Mouse (Mus musculus) MEL (cell line): ENCODE measurements at regions not wholly inside any gene's neighbourhood (a gene's known extent, or its start where the extent isn't known, plus 50 kb on each side); places are given as distances from the start of the nearest gene placed in this dataset.

Experiments
- DNase-seq: peaks from one replicate; pipeline ENCODE4 v3.0.0; 2011; ENCODE audit warnings: low read depth, low spot score
- H3K27ac ChIP-seq: 2 replicates; pipeline ENCODE4 v1.5.1; 2012; ENCODE audit warnings: low read depth, mild to moderate bottlenecking, control low read depth, low read length, moderate library complexity; ENCODE audit not compliant: control insufficient read depth
- H3K27me3 ChIP-seq, 2 experiments: fragments of 150-350 bp in 1 of 2; sonication (generic) in 1 of 2; 2 replicates each; pipeline ENCODE4 v1.6.1; 2012; ENCODE audit warnings: low read length in 2 of 2, mild to moderate bottlenecking in 2 of 2, improper control_type of control experiment in 1 of 2, moderate library complexity in 1 of 2; ENCODE audit not compliant: insufficient read depth in 2 of 2, control insufficient read depth in 1 of 2
- H3K36me3 ChIP-seq, 2 experiments: 2 replicates each; pipeline ENCODE4 v1.6.1; 2012 to 2014; ENCODE audit warnings: low read length in 2 of 2, improper control_type of control experiment in 1 of 2, inconsistent platforms in 1 of 2, mild to moderate bottlenecking in 1 of 2; ENCODE audit not compliant: insufficient read depth in 2 of 2, control insufficient read depth in 1 of 2
- H3K4me1 ChIP-seq, 2 experiments: fragments of 150-350 bp in 1 of 2; sonication (generic) in 1 of 2; 2 replicates each; pipeline ENCODE4 v1.6.1; 2012; ENCODE audit warnings: low read length in 2 of 2, improper control_type of control experiment in 1 of 2, mild to moderate bottlenecking in 1 of 2; ENCODE audit not compliant: insufficient read depth in 2 of 2, control insufficient read depth in 1 of 2
- H3K4me3 ChIP-seq, 2 experiments: fragments of 150-350 bp in 1 of 2; sonication (generic) in 1 of 2; 2 replicates each; pipeline ENCODE4 v1.5.1; 2012; ENCODE audit warnings: low read depth in 2 of 2, low read length in 2 of 2, mild to moderate bottlenecking in 2 of 2, moderate library complexity in 2 of 2, control low read depth in 1 of 2, improper control_type of control experiment in 1 of 2; ENCODE audit not compliant: control insufficient read depth in 1 of 2, insufficient read depth in 1 of 2
- H3K79me2 ChIP-seq: 2 replicates; pipeline ENCODE4 v1.6.1; 2012; ENCODE audit warnings: mild to moderate bottlenecking, low read length, moderate library complexity; ENCODE audit not compliant: control insufficient read depth, poor library complexity, insufficient read depth
- H3K9ac ChIP-seq: 2 replicates; pipeline ENCODE4 v1.6.1; 2012; ENCODE audit warnings: low read depth, mild to moderate bottlenecking, control low read depth, low read length, moderate library complexity; ENCODE audit not compliant: control insufficient read depth, poor library complexity, severe bottlenecking
- H3K9me3 ChIP-seq: fragments of 150-350 bp; sonication (generic); replicated peaks from 2 replicates; pipeline ENCODE4 v1.6.1; 2012; ENCODE audit warnings: mild to moderate bottlenecking, low read length, improper control_type of control experiment, moderate library complexity; ENCODE audit not compliant: insufficient read depth
- CHD1 ChIP-seq: IDR thresholded peaks from 2 replicates; pipeline ENCODE4 v1.6.1; 2012; ENCODE audit warnings: low read depth, mild to moderate bottlenecking, inconsistent platforms, low read length, improper control_type of control experiment
- CHD2 ChIP-seq: IDR thresholded peaks from 2 replicates; pipeline ENCODE4 v1.6.1; 2011; ENCODE audit warnings: low read length, improper control_type of control experiment
- CTCF ChIP-seq, 3 experiments: IDR thresholded peaks in 2 of 3; conservative IDR thresholded peaks in 1 of 3; 2 replicates each; pipeline ENCODE4 v1.5.1; 2011 to 2012; ENCODE audit warnings: low read length in 3 of 3, low read depth in 2 of 3, mild to moderate bottlenecking in 2 of 3, improper control_type of control experiment in 1 of 3, inconsistent platforms in 1 of 3, mixed read lengths in 1 of 3, moderate library complexity in 1 of 3; ENCODE audit not compliant: control insufficient read depth in 1 of 3, insufficient read depth in 1 of 3, poor library complexity in 1 of 3, severe bottlenecking in 1 of 3
- ELF1 ChIP-seq: IDR thresholded peaks from 2 replicates; pipeline ENCODE4 v1.6.1; 2014; ENCODE audit warnings: low read depth, mild to moderate bottlenecking, inconsistent platforms, low read length, improper control_type of control experiment, moderate library complexity
- ETS1 ChIP-seq: IDR thresholded peaks from 2 replicates; pipeline ENCODE4 v1.6.1; 2012; ENCODE audit warnings: low read depth, mild to moderate bottlenecking, inconsistent platforms, low read length, improper control_type of control experiment, moderate library complexity
- GABPA ChIP-seq: IDR thresholded peaks from 2 replicates; pipeline ENCODE4 v1.6.1; 2012; ENCODE audit warnings: low read depth, mild to moderate bottlenecking, inconsistent platforms, low read length, improper control_type of control experiment, moderate library complexity
- GATA1 ChIP-seq: IDR thresholded peaks from 2 replicates; pipeline ENCODE4 v1.6.1; 2011; ENCODE audit warnings: low read depth, low read length, improper control_type of control experiment
- HCFC1 ChIP-seq: IDR thresholded peaks from 2 replicates; pipeline ENCODE4 v1.6.1; 2012; ENCODE audit warnings: low read depth, mild to moderate bottlenecking, inconsistent platforms, low read length, improper control_type of control experiment, moderate library complexity
- JUND ChIP-seq: IDR thresholded peaks from 2 replicates; pipeline ENCODE4 v1.6.1; 2011; ENCODE audit warnings: low read depth, mild to moderate bottlenecking, improper control_type of control experiment, low read length
- KAT2A ChIP-seq: conservative IDR thresholded peaks from 2 replicates; pipeline ENCODE4 v1.6.1; 2012; ENCODE audit warnings: low read depth, low read length, improper control_type of control experiment, inconsistent platforms
- MAZ ChIP-seq: IDR thresholded peaks from 2 replicates; pipeline ENCODE4 v1.6.1; 2012; ENCODE audit warnings: low read depth, mild to moderate bottlenecking, inconsistent platforms, low read length, improper control_type of control experiment
- MEF2A ChIP-seq: IDR thresholded peaks from 2 replicates; pipeline ENCODE4 v1.6.1; 2014; ENCODE audit warnings: low read depth, mild to moderate bottlenecking, inconsistent platforms, low read length, improper control_type of control experiment; ENCODE audit not compliant: poor library complexity, insufficient replicate concordance, severe bottlenecking; ENCODE audit errors: extremely low read depth
- MYB ChIP-seq: IDR thresholded peaks from 2 replicates; pipeline ENCODE4 v1.6.1; 2011; ENCODE audit warnings: mild to moderate bottlenecking, low read depth, low read length, improper control_type of control experiment
- MYC ChIP-seq: IDR thresholded peaks from 2 replicates; pipeline ENCODE4 v1.6.1; 2011; ENCODE audit warnings: low read depth, mild to moderate bottlenecking, low read length, improper control_type of control experiment, moderate library complexity
- NELFE ChIP-seq: IDR thresholded peaks from 2 replicates; pipeline ENCODE4 v1.6.1; 2011; ENCODE audit warnings: low read depth, low read length, improper control_type of control experiment
- POLR2A ChIP-seq, 2 experiments: IDR thresholded peaks; 2 replicates each; pipeline ENCODE4 v1.6.1; 2011 to 2012; ENCODE audit warnings: low read length in 2 of 2, mild to moderate bottlenecking in 2 of 2, control low read depth in 1 of 2, improper control_type of control experiment in 1 of 2, low read depth in 1 of 2, moderate library complexity in 1 of 2; ENCODE audit not compliant: control insufficient read depth in 1 of 2, insufficient read depth in 1 of 2, poor library complexity in 1 of 2
- POLR2AphosphoS2 ChIP-seq: IDR thresholded peaks from 2 replicates; pipeline ENCODE4 v1.6.1; 2011; ENCODE audit warnings: low read length, improper control_type of control experiment
- POLR2AphosphoS5 ChIP-seq: IDR thresholded peaks from 2 replicates; pipeline ENCODE4 v1.6.1; 2012; ENCODE audit warnings: low read depth, borderline replicate concordance, mild to moderate bottlenecking, inconsistent platforms, low read length, moderate library complexity, mixed read lengths
- RAD21 ChIP-seq: IDR thresholded peaks from 2 replicates; pipeline ENCODE4 v1.6.1; 2011; ENCODE audit warnings: mild to moderate bottlenecking, low read depth, low read length, improper control_type of control experiment
- RCOR1 ChIP-seq: IDR thresholded peaks from 2 replicates; pipeline ENCODE4 v1.6.1; 2012; ENCODE audit warnings: low read depth, mild to moderate bottlenecking, inconsistent platforms, low read length, improper control_type of control experiment
- SIN3A ChIP-seq: IDR thresholded peaks from 2 replicates; pipeline ENCODE4 v1.6.1; 2012; ENCODE audit warnings: low read length, improper control_type of control experiment, inconsistent platforms
- TCF12 ChIP-seq: IDR thresholded peaks from 2 replicates; pipeline ENCODE4 v1.6.1; 2014; ENCODE audit warnings: low read depth, mild to moderate bottlenecking, inconsistent platforms, low read length, improper control_type of control experiment, moderate library complexity
- UBTF ChIP-seq: IDR thresholded peaks from 2 replicates; pipeline ENCODE4 v1.6.1; 2012; ENCODE audit warnings: low read depth, mild to moderate bottlenecking, inconsistent platforms, low read length, improper control_type of control experiment, moderate library complexity, borderline replicate concordance; ENCODE audit not compliant: insufficient read depth
- USF1 ChIP-seq: IDR thresholded peaks from 2 replicates; pipeline ENCODE4 v1.6.1; 2014; ENCODE audit warnings: low read depth, mild to moderate bottlenecking, inconsistent platforms, low read length, improper control_type of control experiment, moderate library complexity
- ZC3H11A ChIP-seq: IDR thresholded peaks from 2 replicates; pipeline ENCODE4 v1.6.1; 2012; ENCODE audit warnings: low read depth, mild to moderate bottlenecking, inconsistent platforms, low read length, improper control_type of control experiment
- ZKSCAN1 ChIP-seq: IDR thresholded peaks from 2 replicates; pipeline ENCODE4 v1.6.1; 2012; ENCODE audit warnings: low read depth, mild to moderate bottlenecking, inconsistent platforms, low read length, improper control_type of control experiment, moderate library complexity
- ZMIZ1 ChIP-seq: IDR thresholded peaks from 2 replicates; pipeline ENCODE4 v1.6.1; 2012; ENCODE audit warnings: low read depth, mild to moderate bottlenecking, inconsistent platforms, low read length, improper control_type of control experiment, moderate library complexity
- ZNF384 ChIP-seq: IDR thresholded peaks from 2 replicates; pipeline ENCODE4 v1.6.1; 2012; ENCODE audit warnings: low read depth, mild to moderate bottlenecking, inconsistent platforms, low read length, improper control_type of control experiment

- Histone ChIP-seq H3K9ac (no peak overlapping the region), H3K27ac (no peak overlapping the region), H3K9me3 (no peaks in the 10 kb centered on the region), H3K4me3 (no peak overlapping the region), H3K4me1 (no peaks in the 10 kb centered on the region), H3K79me2 (no peaks in the 10 kb centered on the region), H3K36me3 (no peaks in the 10 kb centered on the region), H3K27me3 (no peaks in the 10 kb centered on the region)
- no peak for DNase-seq
- no peak for TF ChIP-seq CHD2
- TF ChIP-seq CHD1, result no peak
- TF ChIP-seq ZNF384, result no peak
- TF ChIP-seq TCF12, result no peak
- no peak for TF ChIP-seq NELFE
- TF ChIP-seq ELF1, result no peak
- no peak for TF ChIP-seq MYB
- no peak for TF ChIP-seq KAT2A
- no peak for TF ChIP-seq RCOR1
- TF ChIP-seq MAZ, result no peak
- no peak for TF ChIP-seq POLR2AphosphoS5
- TF ChIP-seq MEF2A, result no peak
- TF ChIP-seq SIN3A, result no peak
- no peak for TF ChIP-seq ZKSCAN1
- no peak for TF ChIP-seq GATA1
- no peak for TF ChIP-seq ETS1
- no peak for TF ChIP-seq MYC
Observed at GRCm38 (mm10) chr4:4496181-4496580, 297.0 kb downstream of the Impad1 start.

DNA sequence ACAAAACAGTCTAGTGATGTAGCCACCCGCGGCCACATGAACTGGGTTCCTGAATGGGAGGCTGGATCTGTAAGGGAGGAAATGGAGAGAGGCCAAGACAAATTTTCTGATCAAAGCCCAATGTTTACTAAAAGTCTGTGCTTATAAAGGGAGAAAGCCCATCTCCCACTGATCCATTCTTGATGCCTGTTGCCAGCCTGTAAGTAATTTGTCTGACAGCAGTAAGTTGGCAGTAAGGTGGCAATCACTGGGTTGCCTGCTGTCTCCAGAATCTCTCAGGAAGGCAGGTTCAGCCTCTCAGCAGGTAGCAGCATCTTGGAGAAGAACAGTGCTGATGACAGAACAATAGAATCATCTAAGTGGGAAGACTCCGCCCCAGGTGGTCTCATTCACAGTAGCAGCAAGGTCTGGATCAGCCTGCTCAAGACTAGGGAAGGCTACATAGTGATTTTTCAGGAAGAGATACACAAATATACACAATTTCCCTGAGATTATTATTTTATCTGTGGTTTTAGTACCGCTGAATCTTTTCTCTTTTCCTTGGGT lies 327.9 kb downstream of the Impad1 start:
- H3K36me3 ChIP-seq, result no peaks in the 10 kb centered on the region
- no peak for DNase-seq
- H3K4me1 ChIP-seq, result peaks cover 0 to 2% of the 10 kb centered on the region in 2 experiments; a peak in 1 of 4 replicates
- no peak overlapping the region for H3K9ac ChIP-seq
- H3K27ac ChIP-seq, result no peak overlapping the region
- no peak overlapping the region for H3K4me3 ChIP-seq
- TF ChIP-seq SIN3A, result no peak
- no peak for TF ChIP-seq TCF12
- no peak for TF ChIP-seq ELF1
- no peak for TF ChIP-seq UBTF
- no peak for TF ChIP-seq HCFC1
- no peak for TF ChIP-seq ZC3H11A
- no peak for TF ChIP-seq CHD1
- no peak for TF ChIP-seq GABPA
- no peak for TF ChIP-seq USF1
- no peak for TF ChIP-seq MAZ
- no peak for TF ChIP-seq NELFE
- no peak for TF ChIP-seq CTCF (IDR thresholded peaks at IDR 0.05 in 2 of 3, conservative IDR thresholded peaks at IDR 0.05 in 1 of 3; ENCODE audit: control insufficient read depth in 1 of 3, insufficient read depth in 1 of 3, low read depth in 2 of 3, low read length in 3 of 3, poor library complexity in 1 of 3, severe bottlenecking in 1 of 3)
- TF ChIP-seq MYC, result no peak
- no peak for TF ChIP-seq CHD2
- TF ChIP-seq POLR2A (IDR thresholded peaks at IDR 0.05; ENCODE audit: control insufficient read depth in 1 of 2, insufficient read depth in 1 of 2, low read depth in 1 of 2, low read length in 2 of 2, poor library complexity in 1 of 2), result no peak
- TF ChIP-seq GATA1, result no peak
- no peak for TF ChIP-seq POLR2AphosphoS2
- TF ChIP-seq RAD21, result no peak
- TF ChIP-seq JUND, result no peak
- TF ChIP-seq ZMIZ1, result no peak
- H3K27me3 ChIP-seq, result no peaks in the 10 kb centered on the region
- H3K9me3 ChIP-seq, result no peaks in the 10 kb centered on the region
- H3K79me2 ChIP-seq, result no peaks in the 10 kb centered on the region
